Mouse (Mus musculus) midbrain, postnatal 0 days (tissue): Measurements from ENCODE around the gene Gnas. TPM values are rescaled to one million over a fixed set of nuclear protein-coding genes. Genes with fewer than 3 reads are reported as not detected.

Experiments used
- ATAC-seq: fragments of 200-750 bp; cut with Nextera tagmentation; 2 replicates; pipeline ENCODE4 v1.8.0; 2017; ENCODE audit warnings: moderate number of reproducible peaks, mild to moderate bottlenecking, moderate TSS enrichment, moderate library complexity; ENCODE audit not compliant: low FRiP score
- DNase-seq: peaks from one replicate; pipeline ENCODE4 v3.0.0-alpha.2; 2015; ENCODE audit warnings: low spot score
- H3K27ac ChIP-seq: fragments of 300-500 bp; sonication (generic); 2 replicates; pipeline ENCODE4 v1.5.1; 2014; ENCODE audit warnings: low read depth, mild to moderate bottlenecking, low read length, mixed read lengths
- H3K27me3 ChIP-seq: fragments of 300-500 bp; sonication (generic); 2 replicates; pipeline ENCODE4 v1.6.1; 2014; ENCODE audit warnings: low read length, control low read depth, mixed read lengths; ENCODE audit not compliant: insufficient read depth
- H3K36me3 ChIP-seq: fragments of 300-500 bp; sonication (generic); 2 replicates; pipeline ENCODE4 v1.6.1; 2014; ENCODE audit warnings: low read length, control low read depth, mixed read lengths; ENCODE audit not compliant: insufficient read depth
- H3K4me1 ChIP-seq: fragments of 300-500 bp; sonication (generic); 2 replicates; pipeline ENCODE4 v1.6.1; 2014; ENCODE audit warnings: mild to moderate bottlenecking, control low read depth, antibody characterized with exemption, low read length, mixed read lengths; ENCODE audit not compliant: insufficient read depth
- H3K4me2 ChIP-seq: fragments of 300-500 bp; sonication (generic); 2 replicates; pipeline ENCODE4 v1.6.1; 2014; ENCODE audit warnings: low read depth, mild to moderate bottlenecking, low read length, mixed read lengths; ENCODE audit not compliant: poor library complexity, severe bottlenecking
- H3K4me3 ChIP-seq: fragments of 300-500 bp; sonication (generic); 2 replicates; pipeline ENCODE4 v1.5.1; 2014; ENCODE audit warnings: low read depth, mild to moderate bottlenecking, low read length, moderate library complexity
- H3K9ac ChIP-seq: fragments of 300-500 bp; sonication (generic); replicated peaks from 2 replicates; pipeline ENCODE4 v1.6.1; 2014; ENCODE audit warnings: mild to moderate bottlenecking, low read length, moderate library complexity, mixed read lengths; ENCODE audit not compliant: poor library complexity, severe bottlenecking
- H3K9me3 ChIP-seq: fragments of 300-500 bp; sonication (generic); 2 replicates; pipeline ENCODE4 v1.6.1; 2016; ENCODE audit warnings: low read length, control low read depth
- CTCF ChIP-seq: IDR thresholded peaks from 2 replicates; pipeline ENCODE4 v1.5.1; 2016; ENCODE audit warnings: antibody characterized with exemption, mild to moderate bottlenecking
- WGBS: fragments of 180-500 bp; shearing (Covaris S2); extraction: QIAGEN DNeasy Blood & Tissue Kit; methylation state at CpG from one replicate; pipeline ENCODE4 v1.1.7; 2014; 5-methylcytosine and 5-hydroxymethylcytosine counted together
- polyA plus RNA-seq: library from polyadenylated mRNA; unstranded; fragments of >200 nt; fragmentation: Nextera tagmentation; extraction: Ambion mirVana; gene quantifications from 2 replicates; pipeline ENCODE4 v1.2.1, GENCODE M21; 2015
- total RNA-seq: library from RNA; depleted of rRNA; stranded (reverse); fragments of >200 nt; gene quantifications from 2 replicates; pipeline ENCODE4 v1.2.3, GENCODE M21; 2014

The Gnas gene
- total and polyA plus RNA-seq, 2 experiments from 2014 or later = 1,613 to 1,834 TPM

DNA sequence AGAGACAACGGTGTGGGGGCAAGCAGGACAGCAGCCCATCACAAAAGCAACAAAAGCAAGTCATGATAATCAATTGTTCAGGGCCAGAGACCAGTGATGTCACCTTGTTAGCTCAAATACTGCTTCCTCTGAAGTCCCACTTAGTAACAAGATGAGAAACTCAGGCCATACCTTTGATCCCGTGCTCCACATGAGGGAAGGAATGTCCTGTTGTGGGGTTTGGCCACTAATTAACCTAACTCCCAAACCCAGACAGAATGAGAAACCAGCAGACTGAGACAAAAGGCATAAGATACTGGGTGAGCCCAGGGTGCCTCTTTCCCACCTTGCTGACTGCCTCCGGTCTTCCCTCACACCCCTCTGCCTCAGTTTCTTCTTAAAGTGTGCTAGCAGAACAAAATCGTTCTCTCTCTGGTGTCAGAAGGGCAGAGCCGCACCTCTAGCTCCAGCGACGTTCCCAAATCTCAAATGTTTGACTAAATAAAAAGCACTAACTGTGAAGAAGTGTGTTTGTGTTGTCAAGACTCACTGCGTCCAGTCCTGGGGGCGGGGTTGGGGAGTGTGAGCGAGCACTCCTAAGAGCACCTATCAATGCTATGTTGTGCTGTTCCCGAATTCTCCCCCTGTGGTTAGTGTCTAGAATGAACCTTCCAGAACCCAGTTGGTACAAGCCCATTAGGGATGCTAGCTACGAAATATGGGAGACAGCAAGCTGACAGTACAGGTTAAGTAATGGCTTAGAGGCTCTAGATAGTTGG, 4.7 kb downstream of the Gnas start:
- peaks cover 29% of the 10 kb centered on the region for H3K27me3 ChIP-seq
- H3K36me3 ChIP-seq = peaks cover 20% of the 10 kb centered on the region
- H3K27ac ChIP-seq = no peak overlapping the region
- no peak overlapping the region for H3K9ac ChIP-seq
- H3K9me3 ChIP-seq = 0 out of 2 replicates have a peak, but pooled peaks cover 4% of the 10 kb centered on the region
- no peak for TF ChIP-seq CTCF
- DNase-seq (no peak), ATAC-seq (no peak)
- no peak overlapping the region for H3K4me2 ChIP-seq
- WGBS = 54% methylated on average over 12 of the region's 12 CpGs
- H3K4me3 ChIP-seq = no peak overlapping the region
- H3K4me1 ChIP-seq = no peaks in the 10 kb centered on the region; the same call in 1 of the 2 replicates

DNA sequence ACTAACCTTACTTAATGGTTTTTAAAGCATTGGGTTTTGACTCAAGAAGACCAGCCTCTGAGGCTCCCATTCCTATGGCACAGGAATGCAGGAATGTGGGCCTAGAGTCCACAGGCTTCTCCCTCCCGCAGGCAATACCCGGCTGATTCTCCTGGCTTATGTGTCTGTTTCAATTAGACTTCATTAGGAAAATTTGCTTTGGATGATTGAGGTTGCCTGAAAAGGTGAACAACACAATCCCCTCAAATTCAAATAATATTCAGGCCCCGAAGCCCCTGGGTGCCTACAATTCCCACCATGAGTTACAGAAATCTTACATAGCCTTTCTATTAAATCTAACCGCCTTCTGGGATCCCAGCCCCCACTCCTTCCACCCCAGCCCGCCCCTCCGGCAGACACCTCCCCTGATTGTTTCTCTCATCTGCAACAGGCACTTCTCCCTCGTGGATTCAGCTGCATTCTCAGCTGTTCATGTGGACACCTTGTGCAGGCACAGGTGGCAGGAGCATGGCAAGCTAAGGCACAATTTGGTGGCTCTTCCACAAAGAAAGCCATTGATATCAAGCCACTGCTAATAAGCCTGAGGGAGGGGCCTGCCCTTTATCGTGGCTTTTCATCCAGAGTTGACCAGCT, 7.0 kb downstream of the Gnas start:
- peak overlapping the region; percentile 28; the same call in 1 of the 2 replicates for H3K4me3 ChIP-seq
- peak overlapping the region; percentile 54 for H3K4me2 ChIP-seq
- H3K9ac ChIP-seq = peak overlapping the region; percentile 30; the same call in 1 of the 2 replicates
- peaks cover 7% of the 10 kb centered on the region; the same call in 1 of the 2 replicates for H3K9me3 ChIP-seq
- no peaks in the 10 kb centered on the region for H3K36me3 ChIP-seq
- 59% methylated on average over 8 of the region's 8 CpGs for whole genome bisulfite sequencing
- no peak for DNase-seq
- H3K27me3 ChIP-seq = peaks cover 9% of the 10 kb centered on the region
- ATAC-seq = no peak
- no peaks in the 10 kb centered on the region; the same call in 1 of the 2 replicates for H3K4me1 ChIP-seq
- TF ChIP-seq CTCF = no peak
- no peak overlapping the region; the same call in 1 of the 2 replicates for H3K27ac ChIP-seq

DNA sequence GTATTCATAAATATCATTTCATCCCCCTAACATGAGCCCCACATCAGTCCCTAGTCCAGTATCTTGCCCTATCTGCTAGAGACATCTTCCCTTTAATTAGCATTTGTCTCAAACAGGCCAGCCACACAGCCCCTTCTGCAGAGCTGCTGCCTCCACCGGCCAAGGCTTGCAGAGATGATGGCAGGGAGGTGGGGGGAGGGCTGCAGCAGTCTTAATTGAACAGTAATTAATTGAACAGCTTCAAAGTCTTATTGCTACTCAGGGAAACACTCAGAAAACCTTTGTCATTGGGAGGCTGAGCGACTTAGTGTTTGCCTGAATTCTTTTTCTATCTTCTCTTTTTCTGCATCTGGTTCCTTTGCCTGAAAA, 7.5 kb downstream of the Gnas start:
- WGBS = 45% methylated on average over 2 of the region's 2 CpGs
- Histone ChIP-seq H3K4me3 (peak overlapping the region; percentile 28; the same call in 1 of the 2 replicates), H3K9me3 (peaks cover 12% of the 10 kb centered on the region), H3K36me3 (no peaks in the 10 kb centered on the region), H3K9ac (0 out of 2 replicates have a peak overlapping the region, but pooled peaks have one; percentile 30), H3K4me2 (peak overlapping the region; percentile 54), H3K27me3 (peaks cover 4% of the 10 kb centered on the region), H3K27ac (no peak overlapping the region; the same call in 1 of the 2 replicates), H3K4me1 (no peaks in the 10 kb centered on the region; the same call in 1 of the 2 replicates)
- ATAC-seq (no peak), DNase-seq (peak; percentile 32)
- TF ChIP-seq CTCF = peak; percentile 20; the same call in 1 of the 2 replicates

GRCm38 (mm10) chr2:174294457-174294856, 10.3 kb downstream of the Gnas start:
- Histone ChIP-seq H3K9me3 (peaks cover 23% of the 10 kb centered on the region), H3K36me3 (no peaks in the 10 kb centered on the region), H3K9ac (peak overlapping the region; percentile 77), H3K4me3 (peak overlapping the region; percentile 61), H3K27me3 (peaks cover 17% of the 10 kb centered on the region), H3K27ac (peak overlapping the region; percentile 81), H3K4me1 (no peaks in the 10 kb centered on the region; the same call in 1 of the 2 replicates), H3K4me2 (peak overlapping the region; percentile 44)
- no peak for TF ChIP-seq CTCF
- WGBS = 38% methylated on average over 8 of the region's 8 CpGs
- ATAC-seq (no peak), DNase-seq (peak; percentile 56)

DNA sequence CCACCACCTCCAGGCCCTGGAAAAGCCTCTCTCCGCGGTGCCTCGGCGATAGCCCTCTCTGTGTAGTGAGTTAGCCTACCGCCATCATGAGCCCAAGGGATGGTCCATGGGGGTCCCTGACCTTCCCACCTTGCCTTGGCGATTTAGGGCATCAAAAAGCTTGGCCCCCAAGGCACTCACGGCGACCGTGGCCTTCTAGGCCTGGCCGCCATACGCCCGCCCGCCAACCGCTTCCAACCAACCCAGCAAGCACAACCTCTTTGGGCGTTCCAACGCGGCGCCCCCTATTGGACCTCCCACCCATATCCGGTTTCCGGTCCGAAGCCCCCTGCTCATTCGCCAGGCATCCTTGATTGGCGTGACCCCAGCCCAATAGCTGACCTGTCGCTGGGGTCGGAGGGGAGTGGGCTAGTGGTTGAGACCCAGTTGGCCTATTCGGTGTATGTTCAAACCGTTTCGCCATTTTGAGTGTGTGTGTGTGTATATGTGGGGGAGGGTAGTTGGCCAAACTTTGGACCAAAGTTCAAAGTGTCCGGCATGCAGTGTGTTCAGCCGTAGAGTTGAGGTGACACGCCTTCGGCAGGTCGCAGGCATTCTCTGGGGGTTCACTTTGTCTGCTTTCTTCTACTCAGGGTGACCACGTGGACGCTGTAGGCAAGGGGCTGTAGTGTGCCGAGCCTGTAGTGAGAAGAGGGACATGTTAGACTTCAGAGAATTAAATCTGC, 11.2 kb downstream of the Gnas start:
- Histone ChIP-seq H3K9me3 (peaks cover 31% of the 10 kb centered on the region), H3K4me1 (no peaks in the 10 kb centered on the region; the same call in 1 of the 2 replicates), H3K9ac (peak overlapping the region; percentile 77), H3K27ac (peak overlapping the region; percentile 81), H3K36me3 (no peaks in the 10 kb centered on the region), H3K4me3 (peak overlapping the region; percentile 61), H3K27me3 (peaks cover 23% of the 10 kb centered on the region), H3K4me2 (peak overlapping the region; percentile 44)
- DNase-seq (peak; percentile 94), ATAC-seq (peak; percentile 88)
- WGBS = 50% methylated on average over 36 of the region's 36 CpGs
- TF ChIP-seq CTCF = peak; percentile 50
